Mouse (Mus musculus): ENCODE results near the gene Cadm2. TPM values are rescaled to one million over a fixed set of nuclear protein-coding genes. Genes with fewer than 3 reads are reported as not detected.

The Cadm2 gene
- total RNA-seq, 2 experiments from 2014 or later: 0.20 to 0.67 TPM

DNA sequence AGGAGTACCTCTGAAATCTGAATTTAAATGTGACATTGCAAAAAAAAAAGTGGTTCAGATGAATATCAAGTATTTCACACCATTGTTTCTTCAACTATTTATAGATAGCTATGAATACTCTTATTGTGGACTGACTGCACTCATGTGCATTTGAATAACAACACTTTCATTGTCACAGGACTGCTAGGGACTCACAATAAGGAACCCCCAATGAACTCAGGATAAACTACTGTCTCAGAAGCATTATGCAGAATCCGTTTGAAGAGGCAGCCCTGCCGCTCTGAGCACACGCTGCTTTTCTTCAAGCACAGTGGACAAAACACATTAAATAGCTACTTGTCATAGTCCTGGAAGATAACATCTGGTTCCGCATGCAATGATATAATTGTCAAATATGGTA, 848.8 kb downstream of the Cadm2 start:
- no peak for DNase-seq
- intact Hi-C loops (cut with DNase I): no loop called here

DNA sequence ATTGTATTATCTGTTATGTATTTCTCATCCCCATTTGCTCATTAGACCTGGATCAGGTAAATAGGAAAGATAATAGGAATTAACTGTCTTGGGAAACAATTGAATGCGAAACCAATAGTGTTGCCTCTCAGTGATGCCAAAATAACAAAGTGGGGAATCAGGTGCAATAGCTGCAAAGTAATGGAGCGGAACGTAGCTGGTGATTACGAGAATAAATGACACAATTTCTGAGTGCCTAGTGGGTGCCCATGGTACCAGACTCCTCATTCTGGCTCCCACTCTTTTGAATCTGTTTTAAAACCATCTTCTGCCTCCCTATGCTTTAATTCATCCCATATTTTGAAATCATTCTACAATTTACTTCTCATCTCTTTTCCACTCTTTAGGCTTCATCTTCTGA, 851.2 kb downstream of the Cadm2 start:
- no peak for DNase-seq
- intact Hi-C loops (cut with DNase I): no loop called here

DNA sequence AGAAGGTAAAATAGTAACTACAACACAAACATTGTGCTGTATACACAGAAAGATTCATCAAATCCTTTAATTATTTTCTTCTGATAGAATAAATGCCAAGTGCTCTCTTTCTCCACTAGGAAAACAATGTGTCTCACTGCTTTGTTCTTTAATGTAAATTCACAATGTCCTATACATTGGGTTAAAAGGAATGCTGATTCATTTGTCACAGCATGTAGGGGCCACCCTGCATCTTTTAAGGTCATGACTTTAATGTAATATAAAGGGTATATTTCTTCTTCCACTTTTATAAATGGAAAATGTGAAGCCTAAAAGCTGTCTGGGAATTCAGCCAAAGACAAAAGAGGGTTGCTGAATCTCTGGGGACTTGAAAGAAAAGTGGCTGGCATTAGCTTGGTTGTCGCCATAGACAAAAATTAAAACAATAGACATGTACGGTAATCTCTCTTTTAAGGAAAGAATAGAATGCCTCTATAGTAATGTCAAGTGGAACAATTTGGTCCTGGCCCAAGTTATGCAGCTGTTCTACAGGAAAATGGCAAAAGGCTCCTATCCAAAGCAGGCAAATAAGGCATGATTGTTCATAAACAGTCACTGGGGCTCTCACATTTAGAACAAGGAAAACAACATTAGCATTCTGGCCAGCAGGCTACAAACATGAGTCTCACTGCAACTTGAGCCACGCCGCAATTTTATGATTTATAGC, 851.9 kb downstream of the Cadm2 start:
- no peak for DNase-seq
- intact Hi-C loops (cut with DNase I): no loop called here

DNA sequence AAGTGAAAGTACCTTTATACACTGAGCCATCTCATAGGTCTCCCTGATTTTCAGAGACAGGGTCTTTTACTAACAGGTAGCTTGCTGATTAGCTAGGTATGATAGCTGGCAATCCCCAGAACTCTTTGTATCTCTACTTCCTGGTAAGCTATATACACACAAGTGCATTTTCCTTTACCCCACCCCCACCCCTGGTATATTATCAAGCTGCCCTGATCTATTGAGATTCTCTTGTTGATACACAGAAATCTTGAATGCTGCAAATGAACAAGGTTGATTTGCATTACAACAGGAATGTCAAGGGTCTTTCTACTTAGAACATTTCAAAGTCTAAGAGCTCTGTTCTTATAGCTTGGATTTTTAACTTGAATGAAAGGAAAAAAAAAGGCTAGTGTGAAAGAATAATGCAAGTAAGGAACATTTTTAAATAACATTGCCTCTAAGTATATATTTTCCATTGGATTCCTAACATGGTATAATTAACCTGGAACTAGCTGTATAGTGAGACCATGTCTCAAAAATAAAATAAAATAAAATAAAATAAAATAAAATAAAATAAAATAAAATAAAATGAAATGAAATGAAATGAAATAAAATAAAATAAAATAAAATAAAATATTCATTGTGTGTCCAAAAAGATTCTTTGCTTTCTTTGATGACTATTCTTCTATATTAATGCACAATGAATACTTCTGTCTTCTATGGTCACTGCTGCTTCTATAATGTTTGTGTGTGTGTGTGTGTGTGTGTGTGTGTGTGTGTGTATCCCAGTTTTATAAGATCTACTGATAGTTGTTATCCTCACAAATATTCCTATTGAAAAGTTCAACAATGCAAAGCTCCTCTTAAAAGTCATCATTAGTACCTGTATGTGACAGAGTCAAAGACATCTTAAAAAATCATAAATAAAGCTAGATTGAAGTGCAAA, 858.9 kb downstream of the Cadm2 start:
- intact Hi-C loops (cut with DNase I): no loop called here
- DNase-seq: no peak

DNA sequence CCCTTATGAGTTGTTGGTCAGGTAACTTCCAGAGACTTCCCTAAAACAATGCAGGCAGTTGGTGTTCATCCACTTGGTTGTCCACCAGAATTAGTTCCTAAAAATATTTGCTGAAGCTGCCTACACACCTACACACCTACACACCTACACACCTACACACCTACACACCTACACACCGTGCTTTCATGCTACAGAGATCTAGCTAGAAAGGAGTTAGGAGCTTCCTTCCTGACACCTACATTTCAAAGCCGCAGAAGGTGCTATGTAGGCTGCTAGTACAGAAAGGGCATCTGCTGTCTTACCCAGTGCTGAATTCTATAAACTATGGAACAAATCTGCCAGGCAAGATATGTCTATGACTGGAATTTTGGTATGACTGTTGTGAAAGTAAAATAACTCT, 872.2 kb downstream of the Cadm2 start:
- intact Hi-C loops (cut with DNase I): no loop called here
- DNase-seq: no peak

DNA sequence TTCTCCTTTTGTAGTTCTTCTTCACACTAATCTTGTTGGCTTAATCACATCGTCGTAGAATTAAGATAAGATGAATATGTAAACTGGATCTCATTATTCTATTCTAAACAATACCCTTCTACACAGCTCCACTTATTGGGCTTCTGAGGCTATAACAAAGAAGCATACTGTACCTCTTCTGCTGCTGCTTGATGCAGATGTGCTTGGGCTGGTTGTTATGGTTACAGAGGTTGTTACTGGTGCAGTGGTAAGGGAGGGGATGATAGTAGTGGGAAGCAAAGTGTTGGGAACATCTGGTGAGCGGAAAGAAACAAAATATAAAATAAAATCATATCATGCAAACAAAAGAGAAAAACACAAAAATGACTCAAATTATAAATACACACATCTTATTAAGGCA, 889.5 kb downstream of the Cadm2 start:
- intact Hi-C loops (cut with DNase I): no loop called here
- no peak for DNase-seq

DNA sequence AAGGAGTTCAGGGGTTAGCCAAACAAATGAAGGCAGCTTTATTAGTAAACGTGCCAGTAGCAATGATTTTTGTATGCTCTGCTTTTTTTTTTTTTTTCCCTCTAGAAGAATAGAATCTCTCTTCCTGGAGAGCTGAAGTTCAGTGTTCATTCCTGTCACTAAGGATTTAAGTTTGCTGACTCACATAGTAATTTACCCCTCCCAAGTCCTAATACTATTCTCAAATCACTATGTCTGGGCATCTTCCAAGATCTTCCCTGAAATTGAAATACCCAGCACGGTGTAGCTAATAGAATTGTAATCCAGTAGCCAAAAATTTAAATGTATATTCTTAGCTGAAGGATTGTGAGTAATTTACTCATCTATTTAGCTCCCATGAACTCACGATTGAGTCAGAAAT, 914.2 kb downstream of the Cadm2 start:
- intact Hi-C loops (cut with DNase I): no loop called here
- no peak for DNase-seq

DNA sequence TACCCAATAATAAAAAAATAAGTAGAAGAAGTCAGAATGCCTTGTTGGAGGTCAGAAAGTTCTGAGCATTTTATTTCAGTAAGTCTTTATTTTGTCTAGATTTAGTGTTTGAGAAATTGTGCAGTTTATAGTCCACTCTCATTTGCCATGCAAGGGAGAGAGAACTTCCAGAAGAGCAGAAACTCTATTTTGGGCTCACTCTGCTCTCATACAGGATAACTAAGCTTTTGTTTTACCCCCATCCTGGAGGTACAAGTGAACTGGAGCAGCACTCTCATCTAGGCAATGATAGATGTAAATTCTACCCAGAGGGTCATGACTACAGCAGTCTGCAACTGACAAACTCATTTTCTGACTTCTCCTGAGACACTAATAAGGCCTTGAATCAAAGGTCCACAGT, 925.9 kb downstream of the Cadm2 start:
- no peak for DNase-seq
- intact Hi-C loops (cut with DNase I): no loop called here

DNA sequence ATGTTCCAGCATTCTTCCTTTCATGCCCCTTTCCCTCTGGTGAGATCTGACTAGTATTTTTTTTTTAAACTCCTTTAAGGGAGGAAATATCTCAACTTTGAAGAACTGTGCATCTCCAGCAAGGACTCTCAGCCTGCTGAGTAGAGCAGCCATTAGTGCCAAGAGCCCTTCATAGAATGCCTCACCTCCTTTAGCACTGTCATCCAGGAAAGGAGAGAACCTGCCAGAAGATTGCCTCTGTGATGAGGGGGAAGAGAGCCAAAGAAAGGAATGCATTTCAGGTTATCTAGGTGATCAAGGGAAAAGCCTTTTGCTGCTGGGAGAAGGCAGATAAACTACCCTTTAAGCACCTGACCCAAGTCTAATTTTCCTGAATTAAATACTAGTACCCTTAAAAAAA, 943.5 kb downstream of the Cadm2 start:
- DNase-seq: no peak
- intact Hi-C loops (cut with DNase I): no loop called here

DNA sequence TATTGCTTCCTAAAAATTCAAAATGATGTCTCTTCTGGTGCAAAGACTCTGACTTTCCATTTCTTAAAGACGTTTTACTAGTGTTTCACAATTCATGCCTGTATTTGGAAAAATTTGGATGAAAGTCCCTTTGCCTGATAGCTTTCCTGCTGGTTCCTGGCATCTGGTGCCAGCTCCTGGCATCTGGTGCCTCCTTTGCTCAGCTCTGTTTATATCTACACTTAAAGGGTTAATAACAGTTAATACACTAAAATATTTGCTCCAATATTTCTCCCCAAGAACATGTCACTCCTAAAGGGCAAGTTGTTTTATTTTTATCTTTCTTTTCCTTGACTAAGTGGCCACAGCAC, 969.7 kb downstream of the Cadm2 start:
- intact Hi-C loops (cut with DNase I): no loop called here
- no peak for DNase-seq

DNA sequence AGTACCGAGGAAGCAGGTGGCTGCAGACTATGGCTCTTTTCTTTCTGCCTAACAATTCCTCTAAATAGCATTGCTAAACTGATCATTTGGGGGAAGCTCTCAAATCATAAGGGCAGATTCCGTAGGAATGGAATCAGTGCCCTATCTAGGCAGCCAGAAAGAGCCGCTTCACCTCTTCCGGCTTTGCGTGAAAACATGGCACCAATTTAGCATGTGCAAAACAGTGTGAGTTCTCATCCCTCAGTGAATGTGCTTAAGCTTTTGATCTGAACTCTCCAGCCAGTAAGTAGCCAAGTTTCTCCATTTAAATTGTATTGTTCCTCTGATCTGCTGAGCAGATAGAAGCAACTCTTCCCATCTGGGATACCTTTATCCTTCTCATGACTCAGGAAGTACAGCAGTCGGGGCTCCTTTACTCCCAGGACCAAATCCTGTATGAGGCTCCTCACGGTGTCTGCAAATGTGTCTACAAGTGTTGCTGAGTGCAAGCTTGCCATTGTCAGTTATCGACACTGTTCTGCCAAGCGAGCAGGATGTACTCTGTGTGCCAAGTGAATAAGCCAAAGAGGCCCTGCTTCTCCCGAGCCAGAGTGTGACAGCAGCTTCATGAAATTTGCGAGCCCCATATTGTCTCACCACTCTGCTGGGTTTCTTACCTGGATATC, 970.2 kb downstream of the Cadm2 start:
- intact Hi-C loops (cut with DNase I): no loop called here
- DNase-seq: no peak

DNA sequence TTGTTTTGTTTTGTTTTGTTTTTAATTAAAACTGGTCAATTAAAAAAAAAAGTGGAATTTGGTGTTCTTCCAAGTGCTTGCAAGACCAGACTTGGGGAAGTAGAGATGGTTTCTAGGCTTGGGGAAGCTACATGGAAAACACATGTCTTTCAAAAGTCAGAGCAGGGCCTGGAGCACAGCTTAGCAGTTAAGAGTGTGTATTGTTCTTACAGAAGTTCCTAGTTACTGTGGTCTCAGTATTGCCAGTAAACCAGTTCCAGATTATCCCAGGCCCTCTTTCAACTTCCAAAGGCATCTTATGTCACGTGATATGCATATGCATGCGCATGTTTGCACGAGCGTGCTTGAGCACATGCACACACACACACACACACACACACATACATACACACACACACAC, 972.9 kb downstream of the Cadm2 start:
- intact Hi-C loops (cut with DNase I): no loop called here

DNA sequence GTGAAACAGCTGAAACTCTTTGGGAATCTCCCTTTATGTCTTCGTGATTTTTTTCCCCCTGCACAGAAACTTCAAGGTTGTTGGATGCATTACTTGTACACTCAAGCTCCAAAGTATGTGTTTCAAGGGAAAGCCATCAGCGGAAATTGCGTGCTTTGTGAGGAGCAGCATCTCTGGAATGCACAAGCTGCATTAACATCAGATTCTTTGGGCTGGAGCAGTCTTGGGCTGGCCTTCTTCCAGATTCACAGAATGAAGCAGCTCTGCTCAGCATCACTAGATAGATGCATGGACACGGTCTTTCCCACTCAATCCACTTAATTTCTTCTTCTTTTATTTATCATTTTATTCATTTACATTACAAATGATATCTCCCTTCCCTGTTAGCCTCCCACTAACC, 977.1 kb downstream of the Cadm2 start:
- no peak for DNase-seq
- intact Hi-C loops (cut with DNase I): no loop called here

More for the DNA sequence above, 972.9 kb downstream of the Cadm2 start:
- DNase-seq: no peak

DNA sequence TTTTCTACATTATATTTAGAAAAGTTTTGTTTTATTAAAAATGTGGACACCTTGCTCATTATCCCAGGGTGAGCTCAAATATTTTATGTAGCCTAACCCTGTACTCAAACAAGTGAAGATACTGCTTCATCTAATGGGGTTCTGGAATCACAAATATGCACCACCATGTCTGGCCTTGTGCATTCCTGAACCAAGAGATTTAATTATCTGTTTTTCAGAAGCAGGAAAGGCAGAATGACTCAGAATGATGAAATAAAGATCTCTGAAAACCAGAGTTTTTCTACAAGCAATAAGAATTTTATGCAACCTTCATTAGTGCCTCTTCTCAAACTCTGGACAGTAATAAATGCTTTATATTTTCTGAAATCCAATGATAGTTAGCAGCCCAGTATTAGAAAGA, 993.2 kb downstream of the Cadm2 start:
- DNase-seq: no peak
- intact Hi-C loops (cut with DNase I): no loop called here

DNA sequence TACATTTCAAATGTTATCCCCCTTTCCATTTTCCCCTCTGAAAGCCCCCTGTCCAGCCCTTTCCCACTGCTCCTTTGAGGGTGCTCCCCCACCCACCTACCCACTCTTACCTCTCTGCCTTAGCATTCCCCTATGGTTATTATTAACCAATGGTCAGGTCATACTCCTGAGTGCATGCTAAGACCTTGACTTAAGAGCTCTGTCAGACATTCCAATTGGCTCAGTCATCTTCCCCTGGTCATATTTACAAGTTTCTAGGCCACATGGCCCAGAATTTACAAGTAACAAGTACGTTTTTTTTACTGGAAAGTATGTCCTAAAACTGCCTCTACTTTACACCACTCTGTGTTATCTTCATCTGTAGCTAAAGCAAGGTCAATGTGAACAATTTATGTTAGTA, 998.3 kb downstream of the Cadm2 start:
- DNase-seq: no peak
- intact Hi-C loops (cut with DNase I): no loop called here

DNA sequence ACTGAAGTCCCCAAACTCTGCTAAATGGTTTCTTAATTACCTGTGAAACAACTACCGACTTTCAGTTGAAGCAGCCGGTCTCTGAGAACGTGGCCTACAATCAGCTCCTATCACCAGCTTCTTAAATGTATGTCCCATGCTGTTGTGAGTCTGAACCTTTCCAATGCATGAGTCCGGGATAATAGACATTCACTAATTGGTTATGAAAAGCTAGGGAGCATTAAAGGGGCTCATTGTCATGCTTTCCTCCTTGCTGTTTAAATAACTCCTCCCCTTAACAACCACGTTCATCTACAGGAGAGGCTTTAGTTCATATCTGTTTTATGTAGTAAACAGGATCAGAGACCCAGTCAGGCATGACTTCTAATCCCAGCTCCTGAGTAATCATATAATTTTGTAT, 1008.1 kb downstream of the Cadm2 start:
- no peak for DNase-seq
- intact Hi-C loops (cut with DNase I): no loop called here
